Mouse (Mus musculus) forebrain, embryonic 15.5 days (tissue): ENCODE measurements around the gene Slc9a8. TPM values are rescaled to one million over a fixed set of nuclear protein-coding genes. Genes with fewer than 3 reads are reported as not detected.

ENCODE experiments used
- ATAC-seq: fragments of 200-750 bp; cut with Nextera tagmentation; replicated peaks from 2 replicates; pipeline ENCODE4 v1.8.0; 2017; ENCODE audit warnings: mild to moderate bottlenecking, moderate TSS enrichment, moderate library complexity
- H3K27ac ChIP-seq: fragments of 300-500 bp; sonication (generic); replicated peaks from 2 replicates; pipeline ENCODE4 v1.5.1; 2015; ENCODE audit warnings: mild to moderate bottlenecking, inconsistent platforms
- H3K27me3 ChIP-seq: fragments of 300-500 bp; sonication (generic); 2 replicates; pipeline ENCODE4 v1.6.1; 2015; ENCODE audit warnings: inconsistent platforms
- H3K36me3 ChIP-seq: fragments of 300-500 bp; sonication (generic); 2 replicates; pipeline ENCODE4 v1.6.1; 2015; ENCODE audit warnings: mild to moderate bottlenecking, inconsistent platforms
- H3K4me1 ChIP-seq: fragments of 300-500 bp; sonication (generic); 2 replicates; pipeline ENCODE4 v1.6.1; 2015; ENCODE audit warnings: inconsistent platforms
- H3K4me2 ChIP-seq: fragments of 300-500 bp; sonication (generic); replicated peaks from 2 replicates; pipeline ENCODE4 v1.6.1; 2015; ENCODE audit warnings: mild to moderate bottlenecking, inconsistent platforms
- H3K4me3 ChIP-seq: fragments of 300-500 bp; sonication (generic); 2 replicates; pipeline ENCODE4 v1.5.1; 2015; ENCODE audit warnings: mild to moderate bottlenecking, inconsistent platforms
- H3K9ac ChIP-seq: fragments of 300-500 bp; sonication (generic); replicated peaks from 2 replicates; pipeline ENCODE4 v1.6.1; 2015; ENCODE audit warnings: mild to moderate bottlenecking, inconsistent platforms
- H3K9me3 ChIP-seq: fragments of 300-500 bp; sonication (generic); 2 replicates; pipeline ENCODE4 v1.6.1; 2016; ENCODE audit warnings: inconsistent platforms
- WGBS: fragments of 180-500 bp; shearing (Covaris S2); methylation state at CpG from one replicate; pipeline ENCODE4 v1.1.7; 2015; ENCODE audit warnings: mixed read lengths; 5-methylcytosine and 5-hydroxymethylcytosine counted together
- polyA plus RNA-seq: library from polyadenylated mRNA; unstranded; fragments of >200 nt; fragmentation: Nextera tagmentation; extraction: Ambion mirVana; gene quantifications from 2 replicates; pipeline ENCODE4 v1.2.1, GENCODE M21; 2015

The Slc9a8 gene
- polyA plus RNA-seq, 1 experiment from 2014 or later = 20.4 TPM

DNA sequence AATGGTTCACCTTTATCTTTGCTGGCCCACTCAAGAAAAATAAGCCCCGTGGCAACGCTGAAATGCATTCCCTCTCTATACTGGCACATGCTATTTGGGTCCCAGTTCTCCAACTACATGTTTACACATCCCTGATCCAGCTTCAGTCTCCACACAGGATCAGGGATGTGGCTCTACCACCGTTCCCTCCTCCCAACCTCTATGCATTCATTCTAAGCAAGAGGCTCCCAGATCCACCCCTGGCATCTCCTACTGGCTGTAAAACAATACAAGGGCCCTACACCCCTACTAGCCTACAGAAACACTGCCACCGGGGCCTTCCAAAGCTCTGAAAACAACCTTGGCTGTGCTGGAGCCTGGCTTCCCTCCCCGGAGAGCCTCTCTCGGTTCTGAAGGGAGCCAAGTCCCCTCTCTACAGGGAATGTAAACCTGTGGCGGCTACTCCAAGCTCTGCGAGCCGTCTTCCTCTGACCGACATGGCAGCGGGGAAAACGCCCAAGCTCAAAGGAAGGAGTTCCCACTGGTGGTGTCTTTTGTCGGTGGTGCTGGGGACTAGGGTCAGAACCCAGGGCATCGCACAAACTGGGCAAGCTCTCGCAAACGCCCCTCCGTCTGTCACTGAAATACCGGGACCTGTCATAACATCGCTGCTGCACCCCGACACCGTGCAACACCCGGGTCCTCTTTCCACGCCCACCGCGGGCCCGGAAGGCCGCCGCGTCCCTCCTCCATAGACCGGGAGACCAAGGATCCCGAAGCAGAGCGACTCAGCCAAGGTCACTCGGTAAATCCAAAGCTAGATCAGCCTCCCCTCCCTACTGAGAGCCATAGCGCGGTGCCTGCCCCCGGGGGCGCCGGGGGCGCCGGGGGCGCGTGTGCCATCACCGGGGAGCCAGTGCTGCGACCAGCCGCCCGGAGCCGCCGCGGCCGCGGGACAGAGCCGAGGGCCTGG, 70.5 kb downstream of the Slc9a8 start, which contains the start of gene Rnf114:
Rnf114 (plus strand) TSS at position 889 of the 952 bp plus-strand sequence.
- Histone ChIP-seq H3K4me2 (peak within 1 kb of the TSS; percentile 94), H3K27ac (peak within 1 kb of the TSS; percentile 98), H3K36me3 (no peaks in the 10 kb centered on the region), H3K27me3 (no peaks in the 10 kb centered on the region), H3K4me1 (peaks cover 34% of the 10 kb centered on the region), H3K4me3 (peak within 1 kb of the TSS; percentile 87), H3K9ac (peak within 1 kb of the TSS; percentile 93), H3K9me3 (no peaks in the 10 kb centered on the region)
- WGBS = 3% methylated on average over 52 of the region's 52 CpGs
- no peak; the same call in 1 of the 2 replicates for ATAC-seq

DNA sequence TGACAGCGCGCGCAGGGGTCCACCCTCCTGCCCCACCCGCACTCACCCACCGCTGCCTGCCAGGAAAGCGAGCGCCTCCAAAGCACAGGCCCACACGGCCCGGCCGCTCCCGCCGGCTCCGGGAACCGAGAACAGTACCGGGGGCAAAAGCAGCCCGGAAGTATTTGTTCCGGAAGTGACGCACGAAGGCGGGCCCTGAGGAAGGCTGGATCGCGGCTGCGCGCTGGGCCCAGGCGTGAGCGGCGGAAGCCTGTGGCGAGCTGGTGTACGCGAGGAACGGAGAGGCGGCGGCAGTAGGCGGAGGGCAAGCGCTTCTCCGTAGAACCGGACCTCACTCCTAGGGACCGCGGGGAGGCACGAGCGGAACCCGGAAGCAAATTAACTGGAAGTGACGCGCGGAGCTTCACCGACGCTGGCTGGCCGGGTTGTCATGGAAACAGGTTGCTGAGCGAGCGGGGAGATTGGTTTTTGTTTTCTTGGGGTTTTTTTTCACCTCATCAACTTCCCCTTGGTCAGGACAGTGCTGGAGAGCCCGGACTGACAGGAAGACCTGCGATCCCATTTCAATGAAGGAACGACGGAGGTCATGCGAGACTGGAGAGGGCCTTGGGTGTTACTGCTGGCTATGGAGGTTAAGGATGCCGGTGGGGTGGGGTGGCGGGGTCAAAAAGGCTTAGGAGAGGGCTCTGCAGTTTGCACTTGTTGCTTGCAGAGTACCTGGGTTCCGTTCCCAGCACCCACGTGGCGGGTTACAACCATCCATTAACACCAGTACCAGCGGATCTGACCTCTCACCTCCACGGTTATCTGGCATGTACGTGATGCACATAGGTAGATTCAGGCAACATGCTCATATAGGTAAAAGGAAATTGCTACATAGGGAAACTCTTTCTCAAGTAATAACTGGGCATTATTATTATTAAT, 71.5 kb downstream of the Slc9a8 start, which contains the start of gene Spata2:
Spata2 (minus strand) TSS at position 175 of the 924 bp plus-strand sequence.
- no peaks in the 10 kb centered on the region for H3K36me3 ChIP-seq
- peak; percentile 94 for ATAC-seq
- H3K4me3 ChIP-seq = peak within 1 kb of the TSS; percentile 87
- peaks cover 32% of the 10 kb centered on the region for H3K4me1 ChIP-seq
- peak within 1 kb of the TSS; percentile 98 for H3K27ac ChIP-seq
- H3K9me3 ChIP-seq = no peaks in the 10 kb centered on the region
- H3K27me3 ChIP-seq = no peaks in the 10 kb centered on the region
- H3K4me2 ChIP-seq = peak within 1 kb of the TSS; percentile 94
- 1% methylated on average over 63 of the region's 63 CpGs for WGBS
- H3K9ac ChIP-seq = peak within 1 kb of the TSS; percentile 93

DNA sequence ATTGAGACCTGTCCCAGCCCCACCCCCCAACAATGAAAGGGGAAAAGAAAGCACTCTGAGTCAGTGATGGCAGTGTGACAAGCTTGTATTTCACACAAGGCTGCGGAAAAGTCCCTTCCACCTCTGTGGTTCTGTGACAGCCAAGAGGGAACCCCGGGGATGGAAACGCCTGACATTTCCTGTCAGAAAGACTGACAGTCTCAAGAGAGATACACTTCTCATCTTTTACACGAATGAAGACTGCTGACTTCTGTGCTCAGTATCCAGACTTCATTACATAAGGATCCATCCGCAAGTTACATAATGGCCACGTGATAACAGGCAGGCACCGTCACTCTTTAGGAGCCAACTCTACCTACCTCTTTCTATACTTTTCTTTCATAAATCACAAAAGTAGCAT, 74.9 kb downstream of the Slc9a8 start:
- WGBS = 89% methylated on average over 7 of the region's 7 CpGs
- no peak overlapping the region for H3K4me2 ChIP-seq
- no peak overlapping the region for H3K27ac ChIP-seq
- ATAC-seq = no peak
- H3K4me1 ChIP-seq = peaks cover 15% of the 10 kb centered on the region
- H3K27me3 ChIP-seq = no peaks in the 10 kb centered on the region
- H3K36me3 ChIP-seq = no peaks in the 10 kb centered on the region
- no peak overlapping the region for H3K4me3 ChIP-seq
- H3K9ac ChIP-seq = no peak overlapping the region
- no peaks in the 10 kb centered on the region for H3K9me3 ChIP-seq

DNA sequence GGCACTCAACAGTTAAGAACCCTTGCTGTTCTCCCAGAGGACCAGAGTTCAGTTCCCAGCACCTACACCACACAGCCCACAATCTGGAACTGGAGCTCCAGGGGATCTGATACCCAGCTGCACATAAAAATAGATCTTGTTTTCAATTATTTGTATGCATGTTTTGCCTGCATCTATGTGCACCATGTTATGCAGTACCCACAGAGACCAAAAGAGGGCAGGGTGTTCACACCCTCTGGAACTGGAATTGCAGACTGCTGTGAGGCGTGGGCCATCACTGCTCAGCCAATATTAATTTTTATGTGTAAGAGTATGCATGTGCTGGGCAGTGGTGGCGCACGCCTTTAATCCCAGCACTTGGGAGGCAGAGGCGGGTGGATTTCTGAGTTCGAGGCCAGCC, 75.8 kb downstream of the Slc9a8 start:
- Histone ChIP-seq H3K4me3 (no peak overlapping the region), H3K27ac (no peak overlapping the region), H3K4me1 (peaks cover 8% of the 10 kb centered on the region; the same call in 1 of the 2 replicates), H3K4me2 (no peak overlapping the region), H3K27me3 (no peaks in the 10 kb centered on the region), H3K9me3 (no peaks in the 10 kb centered on the region), H3K9ac (no peak overlapping the region), H3K36me3 (no peaks in the 10 kb centered on the region)
- no peak for ATAC-seq
- 70% methylated on average over 5 of the region's 5 CpGs for WGBS

DNA sequence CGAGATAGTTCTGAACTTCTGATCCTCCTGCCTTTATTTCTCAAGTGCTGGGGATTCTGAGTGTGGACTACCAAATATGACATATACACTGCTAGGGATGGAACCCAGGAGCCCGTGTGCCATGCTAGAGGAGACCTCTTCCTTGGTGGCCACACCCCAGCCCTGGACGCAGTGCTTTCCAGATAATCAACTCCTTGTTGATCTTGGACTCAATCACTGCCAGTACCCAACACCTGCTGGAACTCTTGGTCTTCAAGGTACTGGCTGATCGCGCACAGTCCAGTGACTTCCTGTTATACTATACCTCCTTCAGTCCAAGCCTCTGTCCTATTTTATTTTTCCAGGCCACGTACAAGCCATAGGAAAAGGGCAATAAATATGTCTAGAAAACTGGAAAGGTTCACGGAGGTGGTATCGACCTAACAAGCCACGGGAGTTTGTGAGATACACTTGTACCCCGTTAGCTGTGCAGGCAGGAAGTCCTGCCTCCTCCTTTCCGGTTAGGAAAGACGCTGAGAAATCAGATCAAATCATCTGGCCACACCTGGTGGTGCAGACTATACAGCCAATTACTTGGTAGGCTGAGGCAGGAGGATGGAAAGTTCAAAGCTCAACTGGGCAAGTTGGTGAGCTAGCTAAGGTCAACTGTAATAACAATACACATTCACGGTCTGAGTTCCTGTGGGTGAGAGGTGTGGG, 81.2 kb downstream of the Slc9a8 start:
- Histone ChIP-seq H3K27ac (peak overlapping the region; percentile 90), H3K36me3 (peaks cover 8% of the 10 kb centered on the region), H3K4me2 (peak overlapping the region; percentile 76), H3K9me3 (no peaks in the 10 kb centered on the region), H3K27me3 (no peaks in the 10 kb centered on the region), H3K4me1 (peaks cover 42% of the 10 kb centered on the region), H3K4me3 (peak overlapping the region; percentile 99), H3K9ac (no peak overlapping the region)
- peak; percentile 7; the same call in 1 of the 2 replicates for ATAC-seq
- WGBS = 55% methylated on average over 13 of the region's 13 CpGs

DNA sequence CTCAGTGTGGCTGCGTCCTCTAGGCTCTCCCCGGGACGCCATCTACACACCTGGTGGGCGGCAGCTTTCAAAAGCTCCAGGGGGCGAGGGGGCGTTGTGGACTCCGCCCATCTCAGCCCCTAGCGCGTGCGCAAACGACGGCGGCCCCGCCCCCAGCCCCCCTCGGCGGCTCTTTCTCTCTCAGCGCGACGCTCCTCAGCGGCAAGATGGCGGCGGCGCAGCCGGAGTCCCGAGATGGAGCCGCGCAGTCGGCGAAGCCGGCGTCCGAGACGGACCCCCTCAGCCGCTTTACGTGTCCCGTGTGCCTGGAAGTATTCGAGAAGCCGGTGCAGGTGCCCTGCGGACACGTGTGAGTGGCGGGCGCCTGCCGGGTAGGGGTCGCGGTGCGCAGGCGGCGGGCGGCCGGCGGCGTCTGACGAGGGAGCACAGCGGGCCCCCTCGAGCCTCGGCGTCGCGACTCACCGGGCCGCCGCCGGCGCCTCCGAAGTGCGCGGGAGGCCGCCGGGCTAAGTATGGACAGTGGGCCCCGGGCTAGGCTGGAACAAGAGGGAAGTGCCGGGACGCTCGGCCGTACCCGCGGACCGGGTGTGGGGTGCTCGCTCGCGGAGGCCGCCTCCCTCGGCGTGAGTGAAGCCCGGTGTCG, 81.9 kb downstream of the Slc9a8 start:
- peaks cover 43% of the 10 kb centered on the region for H3K4me1 ChIP-seq
- ATAC-seq = peak; percentile 90
- H3K4me3 ChIP-seq = peak overlapping the region; percentile 99
- H3K27me3 ChIP-seq = no peaks in the 10 kb centered on the region
- H3K4me2 ChIP-seq = peak overlapping the region; percentile 76
- peak overlapping the region; percentile 90 for H3K27ac ChIP-seq
- no peaks in the 10 kb centered on the region for H3K9me3 ChIP-seq
- under 1% methylated on average over 73 of the region's 85 CpGs for WGBS
- peak overlapping the region; percentile 92 for H3K9ac ChIP-seq
- peaks cover 13% of the 10 kb centered on the region for H3K36me3 ChIP-seq

DNA sequence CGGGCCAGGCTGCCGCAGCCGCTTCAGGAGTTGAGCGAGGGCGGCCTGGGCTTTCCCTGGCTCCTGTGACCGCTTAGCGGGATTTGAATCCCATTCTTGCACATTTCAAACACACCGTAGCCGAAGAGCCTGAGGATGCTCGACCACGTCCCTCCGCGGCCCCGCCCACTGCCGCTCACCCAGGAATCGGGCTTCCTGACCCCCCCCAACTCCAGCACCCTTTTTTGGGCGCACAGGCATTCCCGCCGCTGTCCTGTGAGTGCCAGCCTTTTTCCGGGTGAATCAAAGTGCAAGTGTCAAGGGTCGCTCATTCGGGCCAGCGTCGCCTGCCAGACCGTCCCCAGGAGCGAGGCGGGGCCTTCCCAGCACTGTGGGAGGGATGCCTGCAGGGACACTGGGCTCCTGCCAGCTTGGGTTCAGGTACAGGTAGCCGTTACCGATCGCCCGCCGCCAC, 82.4 kb downstream of the Slc9a8 start:
- WGBS = 0% methylated on average over 32 of the region's 32 CpGs
- H3K36me3 ChIP-seq = peaks cover 18% of the 10 kb centered on the region
- peaks cover 43% of the 10 kb centered on the region for H3K4me1 ChIP-seq
- H3K4me3 ChIP-seq = peak overlapping the region; percentile 99
- H3K27ac ChIP-seq = peak overlapping the region; percentile 90
- H3K4me2 ChIP-seq = peak overlapping the region; percentile 76
- no peaks in the 10 kb centered on the region for H3K27me3 ChIP-seq
- H3K9me3 ChIP-seq = no peaks in the 10 kb centered on the region
- H3K9ac ChIP-seq = peak overlapping the region; percentile 92
- peak; percentile 32 for ATAC-seq

DNA sequence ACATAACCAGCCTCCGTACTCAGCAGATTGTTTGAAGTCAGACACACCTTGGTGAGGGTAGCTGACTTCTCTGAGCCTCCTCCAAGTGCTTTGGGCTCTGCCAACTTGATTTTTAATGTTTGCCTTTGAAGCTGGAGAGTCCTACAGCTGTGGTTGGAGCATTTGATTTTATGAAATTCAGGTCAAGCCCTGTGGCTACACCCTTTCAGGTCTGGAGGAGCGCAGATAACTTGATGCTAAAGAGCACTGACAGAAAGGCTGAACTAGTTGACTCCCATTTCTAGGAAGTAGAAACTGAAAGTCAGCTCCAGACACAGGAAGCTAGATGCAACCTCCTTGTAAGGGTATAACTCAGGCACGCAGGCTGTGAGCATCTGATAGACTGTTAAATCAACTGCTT, 83.6 kb downstream of the Slc9a8 start:
- no peak for ATAC-seq
- Histone ChIP-seq H3K4me2 (peak overlapping the region; percentile 76), H3K9me3 (no peaks in the 10 kb centered on the region), H3K4me1 (peaks cover 43% of the 10 kb centered on the region), H3K27ac (no peak overlapping the region), H3K36me3 (peaks cover 28% of the 10 kb centered on the region), H3K4me3 (no peak overlapping the region), H3K9ac (no peak overlapping the region), H3K27me3 (no peaks in the 10 kb centered on the region)
- WGBS = 89% methylated on average over 3 of the region's 3 CpGs

DNA sequence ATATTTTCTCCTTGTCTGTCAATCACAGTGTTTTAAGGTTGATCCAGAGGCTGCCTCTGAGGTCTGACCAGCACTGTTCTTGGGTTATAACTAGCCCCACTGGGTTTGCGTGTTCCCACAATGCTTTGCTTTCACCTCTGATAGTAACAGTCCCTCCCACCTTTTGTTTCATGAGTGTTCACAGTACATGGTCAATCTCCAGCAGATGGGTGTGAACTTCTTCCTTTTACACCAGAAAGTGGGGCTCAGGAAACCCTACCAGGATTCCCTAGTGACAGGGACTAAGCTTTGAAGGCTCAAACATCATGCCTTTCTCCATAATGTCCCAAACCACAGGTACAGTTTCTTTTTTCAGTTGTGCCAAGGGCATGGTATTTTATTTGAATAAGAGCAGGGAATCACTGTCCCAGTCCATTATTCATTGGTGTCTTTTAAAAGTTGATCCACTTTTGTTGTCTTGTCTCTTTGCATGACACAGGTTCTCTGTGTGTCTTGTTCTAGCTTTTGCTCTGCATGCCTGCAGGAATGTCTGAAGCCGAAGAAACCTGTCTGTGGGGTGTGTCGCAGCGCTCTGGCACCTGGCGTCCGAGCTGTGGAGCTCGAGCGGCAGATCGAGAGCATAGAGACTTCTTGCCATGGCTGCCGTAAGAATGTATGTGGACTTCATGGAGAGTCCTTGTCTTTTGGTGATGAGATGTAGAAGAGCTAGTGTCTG, 85.2 kb downstream of the Slc9a8 start:
- Histone ChIP-seq H3K9me3 (no peaks in the 10 kb centered on the region), H3K4me3 (no peak overlapping the region), H3K27ac (no peak overlapping the region), H3K27me3 (no peaks in the 10 kb centered on the region), H3K4me1 (peaks cover 43% of the 10 kb centered on the region), H3K4me2 (no peak overlapping the region), H3K36me3 (peaks cover 42% of the 10 kb centered on the region), H3K9ac (no peak overlapping the region)
- ATAC-seq = no peak
- WGBS = 96% methylated on average over 10 of the region's 10 CpGs

DNA sequence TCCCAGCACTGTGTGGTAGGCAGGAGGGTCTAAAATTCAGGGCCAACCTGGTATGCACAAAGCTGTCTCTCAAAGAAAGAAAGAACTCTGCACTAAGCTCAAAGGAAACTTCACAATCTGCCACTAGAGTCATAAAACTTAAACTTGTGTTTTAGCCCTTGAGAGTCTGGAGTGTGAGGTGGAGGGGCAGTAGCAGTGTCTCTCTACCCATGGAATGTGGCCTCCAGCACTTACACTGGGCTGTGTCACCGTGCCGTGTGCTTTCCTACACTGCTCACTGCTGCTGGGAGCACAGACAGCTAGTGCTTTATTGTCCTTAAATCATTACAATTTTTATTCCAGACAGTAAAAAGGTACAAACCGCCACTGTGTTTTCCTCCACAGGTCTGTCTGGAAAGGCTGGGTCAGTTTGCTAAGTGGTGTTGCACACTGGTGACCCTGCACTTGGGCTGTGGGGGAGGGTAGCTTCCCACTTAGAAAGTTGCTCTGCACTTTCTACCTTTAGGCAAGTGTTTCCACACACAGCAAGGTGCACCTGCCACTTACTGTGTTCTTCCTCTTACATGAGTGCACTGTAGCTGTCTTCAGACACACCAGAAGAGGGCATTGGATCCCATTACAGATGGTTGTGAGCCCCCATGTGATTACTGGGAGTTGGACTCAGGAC, 86.3 kb downstream of the Slc9a8 start:
- no peak for ATAC-seq
- H3K9ac ChIP-seq = no peak overlapping the region
- H3K4me1 ChIP-seq = peaks cover 43% of the 10 kb centered on the region
- H3K27me3 ChIP-seq = no peaks in the 10 kb centered on the region
- H3K4me3 ChIP-seq = no peak overlapping the region
- no peaks in the 10 kb centered on the region for H3K9me3 ChIP-seq
- whole genome bisulfite sequencing = 92% methylated on average over 3 of the region's 3 CpGs
- no peak overlapping the region for H3K27ac ChIP-seq
- no peak overlapping the region for H3K4me2 ChIP-seq
- peaks cover 54% of the 10 kb centered on the region for H3K36me3 ChIP-seq
